Mouse (Mus musculus) embryonic fibroblast, embryonic 13.5 days (primary cell): Measurements from ENCODE around the gene Kmt5a.

ENCODE experiments used
- CTCF ChIP-seq: IDR thresholded peaks from 2 replicates; pipeline ENCODE4 v1.5.1; 2011; ENCODE audit warnings: mild to moderate bottlenecking, control low read depth, low read length, moderate library complexity, borderline replicate concordance; ENCODE audit not compliant: insufficient read depth
- POLR2A ChIP-seq: IDR thresholded peaks from 2 replicates; pipeline ENCODE4 v1.6.1; 2011; ENCODE audit warnings: low read depth, mild to moderate bottlenecking, control low read depth, low read length, moderate library complexity

DNA sequence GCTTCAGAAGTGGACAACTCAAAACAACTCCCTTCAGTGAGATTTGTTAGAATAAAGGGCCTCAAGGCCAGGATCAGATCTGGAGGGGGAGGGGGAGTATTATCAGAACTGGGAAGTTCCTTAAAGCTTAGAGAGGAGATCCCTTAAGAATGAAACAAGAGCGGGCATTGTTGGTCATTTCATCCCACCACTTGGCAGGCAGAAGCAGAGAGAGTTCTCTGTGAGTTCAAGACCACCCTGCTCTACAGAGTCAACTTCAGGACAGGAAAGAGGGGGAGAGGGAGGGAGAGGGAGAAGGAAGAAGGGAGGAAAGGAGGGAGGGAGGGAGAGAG lies 39.1 kb downstream of the Kmt5a start:
- TF ChIP-seq CTCF (no peak), POLR2A (no peak)
